Mouse (Mus musculus) lung, adult 2 months (tissue): ENCODE results near the gene Spx. TPM values are rescaled to one million over a fixed set of nuclear protein-coding genes. Genes with fewer than 3 reads are reported as not detected.

Source experiments
- DNase-seq: peaks from one replicate; pipeline ENCODE4 v3.0.0; 2022
- H3K4me1 ChIP-seq: fragments of 200-500 bp; 2 replicates; pipeline ENCODE4 v1.6.1; 2011; ENCODE audit warnings: low read length; ENCODE audit not compliant: control insufficient read depth, insufficient read depth
- H3K4me3 ChIP-seq: fragments of 200-500 bp; replicated peaks from 2 replicates; pipeline ENCODE3; 2011; ENCODE audit warnings: low read depth, mild to moderate bottlenecking, control low read depth, low read length; ENCODE audit errors: extremely low read depth
- CTCF ChIP-seq: fragments of 200-500 bp; IDR thresholded peaks from 2 replicates; pipeline ENCODE4 v1.5.1; 2011; ENCODE audit warnings: mild to moderate bottlenecking, low read length, control low read depth; ENCODE audit not compliant: insufficient read depth
- POLR2A ChIP-seq: fragments of 200-500 bp; IDR thresholded peaks from 2 replicates; pipeline ENCODE4 v1.6.1; 2011; ENCODE audit warnings: low read depth, mild to moderate bottlenecking, control low read depth, low read length, borderline replicate concordance; ENCODE audit errors: extremely low read depth
- WGBS: fragments of 180-500 bp; shearing (Covaris S2); methylation state at CpG from one replicate; pipeline ENCODE4 v1.1.7; 2018; 5-methylcytosine and 5-hydroxymethylcytosine counted together
- polyA plus RNA-seq: library from polyadenylated mRNA; depleted of rRNA; stranded (reverse); fragments of >200 nt; gene quantifications from 2 replicates; pipeline ENCODE4 v1.2.3, GENCODE M21; 2012

The Spx gene
- polyA plus RNA-seq, 1 experiment, result 0.92 TPM

DNA sequence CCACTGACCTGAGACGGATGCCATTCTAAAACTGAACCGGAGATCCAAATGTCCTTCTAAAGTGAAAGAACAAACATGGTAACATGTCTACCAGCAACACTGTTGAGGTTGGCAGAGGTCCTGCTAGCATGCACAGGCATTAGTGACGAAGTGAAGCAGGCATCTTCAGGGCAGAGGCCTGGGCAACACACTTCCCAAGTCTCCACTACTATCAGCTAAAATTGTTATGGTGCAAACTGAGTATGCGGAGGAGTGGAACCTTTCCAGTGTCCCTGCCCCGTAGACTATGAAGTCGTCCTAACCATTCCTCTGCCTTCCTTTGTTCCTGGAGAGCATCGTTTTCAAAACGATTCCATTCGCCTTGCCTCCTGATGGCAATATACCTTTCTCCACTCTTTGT, 28.7 kb upstream of the Spx start:
- H3K4me1 ChIP-seq, result 0 out of 2 replicates have a peak, but pooled peaks cover 5% of the 10 kb centered on the region
- TF ChIP-seq CTCF, result no peak
- no peak for TF ChIP-seq POLR2A
- no peak for DNase-seq
- no peak overlapping the region for H3K4me3 ChIP-seq
- WGBS, result 86% methylated on average over 9 of the region's 9 CpGs

- TF ChIP-seq CTCF (no peak), POLR2A (no peak)
- WGBS, result 1% methylated on average over 31 of the region's 31 CpGs
- Histone ChIP-seq H3K4me1 (0 out of 2 replicates have a peak, but pooled peaks cover 5% of the 10 kb centered on the region), H3K4me3 (peak overlapping the region; percentile 71)
- no peak for DNase-seq
Measured at GRCm38 (mm10) chr6:142386285-142387010, 26.8 kb upstream of the Spx start.

DNA sequence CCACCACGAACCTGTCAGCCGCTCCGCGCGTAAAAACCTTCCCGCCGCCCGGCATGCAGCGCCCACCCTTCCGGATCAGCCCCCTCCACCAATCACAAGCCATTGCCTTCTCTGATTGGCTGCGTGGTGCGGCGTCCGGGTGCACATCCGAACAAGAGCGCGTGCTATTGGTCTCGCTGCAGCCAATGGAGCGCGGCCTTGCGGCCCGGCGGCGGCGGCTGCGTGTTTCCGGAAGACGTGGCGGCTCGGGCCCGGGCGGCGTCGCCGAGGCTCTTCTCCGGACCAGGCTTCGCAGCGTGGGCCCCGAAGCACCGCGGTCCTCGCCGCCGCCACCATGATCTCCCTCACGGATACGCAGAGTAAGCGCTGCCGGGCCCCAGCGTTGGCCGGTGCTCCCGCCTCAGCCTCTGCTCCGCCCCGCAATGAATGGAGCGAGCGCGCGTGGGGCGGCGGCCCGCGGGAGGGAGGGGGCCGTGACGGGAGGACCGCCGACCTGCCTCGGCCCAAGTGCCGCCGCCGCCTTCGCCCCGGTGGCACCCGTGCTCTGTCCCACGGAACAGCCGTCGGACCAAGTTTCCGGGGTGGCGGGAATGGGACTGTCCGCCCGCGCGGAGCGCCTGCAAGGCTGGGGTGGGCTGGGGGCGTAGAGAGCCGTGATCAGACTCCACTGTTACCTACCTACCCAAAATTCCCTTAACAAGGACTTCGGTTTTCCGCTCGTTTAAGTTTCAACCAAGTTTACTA, 26.1 kb upstream of the Spx start, which contains the start of the genes Recql and Golt1b:
Gene Recql, minus strand, starts transcription at position 77 of the 744 bp plus-strand sequence.
Gene Golt1b, plus strand, starts transcription at position 211 of the 744 bp plus-strand sequence.
- WGBS, result 1% methylated on average over 85 of the region's 87 CpGs
- no peak for TF ChIP-seq CTCF
- 0 out of 2 replicates have a peak, but pooled peaks have one; percentile 21 for TF ChIP-seq POLR2A
- peak; percentile 99 for DNase-seq
- peak within 1 kb of the TSS; percentile 81 for H3K4me3 ChIP-seq
- H3K4me1 ChIP-seq, result 0 out of 2 replicates have a peak, but pooled peaks cover 5% of the 10 kb centered on the region

DNA sequence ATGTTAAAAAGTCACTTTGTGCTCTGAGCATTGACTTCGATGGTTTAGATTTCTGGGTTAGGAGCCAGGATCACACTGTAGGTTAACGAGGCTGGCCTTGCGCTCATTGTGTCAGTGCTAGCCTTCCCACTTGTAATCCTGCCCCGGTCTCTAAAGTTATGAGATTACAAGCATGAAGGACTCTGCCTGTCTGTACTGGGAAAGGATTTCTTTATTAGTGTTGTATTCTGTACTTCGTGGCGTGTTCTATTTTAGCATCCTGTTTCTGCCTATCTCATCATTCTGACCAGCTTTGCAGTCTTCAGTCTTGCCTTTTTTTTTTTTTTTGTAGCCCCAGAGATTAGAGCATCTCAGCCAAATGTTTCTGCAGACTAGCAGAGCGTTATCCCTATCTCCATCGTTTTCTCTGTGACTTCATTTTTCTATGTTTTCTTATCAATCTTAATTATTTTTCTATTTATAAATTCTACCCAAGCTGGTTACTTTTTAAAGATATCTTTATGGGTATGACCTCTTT, 25.4 kb upstream of the Spx start:
- WGBS, result 9% methylated on average over 8 of the region's 8 CpGs
- TF ChIP-seq CTCF, result no peak
- no peak for TF ChIP-seq POLR2A
- H3K4me1 ChIP-seq, result 0 out of 2 replicates have a peak, but pooled peaks cover 5% of the 10 kb centered on the region
- no peak for DNase-seq
- H3K4me3 ChIP-seq, result peak overlapping the region; percentile 81

DNA sequence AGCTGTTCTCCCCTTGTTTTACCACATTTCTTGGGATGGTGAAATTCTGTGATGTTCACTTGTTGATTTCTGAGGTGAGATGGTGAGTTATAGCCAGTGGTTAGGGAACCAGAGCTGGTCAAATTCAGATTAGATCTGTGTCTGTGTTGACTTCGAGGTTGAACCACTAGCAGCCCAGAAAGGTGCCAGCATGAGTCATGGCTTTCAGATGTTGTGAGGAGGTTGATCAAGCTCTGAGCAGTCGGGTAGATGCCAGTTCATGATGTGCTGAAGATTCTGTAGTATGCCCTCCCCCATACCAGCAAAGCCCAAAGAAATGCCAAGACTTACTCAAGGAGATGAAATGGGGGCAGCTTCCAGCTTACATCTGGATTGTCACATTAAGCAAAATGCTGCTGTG, 24.1 kb upstream of the Spx start:
- H3K4me3 ChIP-seq, result no peak overlapping the region
- H3K4me1 ChIP-seq, result 0 out of 2 replicates have a peak, but pooled peaks cover 5% of the 10 kb centered on the region
- whole genome bisulfite sequencing, result 53% methylated on average over 2 of the region's 2 CpGs
- TF ChIP-seq POLR2A (no peak), CTCF (no peak)
- no peak for DNase-seq

GRCm38 (mm10) chr6:142392312-142392711, 20.9 kb upstream of the Spx start:
- WGBS, result 81% methylated on average over 5 of the region's 5 CpGs
- TF ChIP-seq POLR2A, result no peak
- no peak for TF ChIP-seq CTCF
- Histone ChIP-seq H3K4me1 (0 out of 2 replicates have a peak, but pooled peaks cover 5% of the 10 kb centered on the region), H3K4me3 (no peak overlapping the region)
- no peak for DNase-seq

DNA sequence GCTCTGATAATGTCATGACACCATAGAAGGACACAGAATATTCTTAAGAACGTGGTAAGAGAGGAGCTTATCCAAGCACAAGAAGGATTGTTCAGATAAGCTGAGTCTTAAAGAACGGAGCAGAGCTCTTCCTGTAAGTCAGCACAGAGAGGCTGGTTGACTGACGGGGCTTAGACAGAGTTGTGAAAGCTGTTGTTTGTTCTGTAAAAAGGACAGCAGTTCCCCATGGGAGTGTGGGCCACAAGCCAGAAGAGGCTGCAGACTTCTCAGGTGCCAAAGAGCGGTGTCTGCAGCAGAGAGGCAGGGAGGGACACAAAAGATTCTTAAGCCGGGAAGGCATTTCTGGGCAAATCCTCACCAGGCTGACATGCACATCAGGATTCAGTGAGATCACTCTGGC, 18.6 kb upstream of the Spx start:
- DNase-seq, result no peak

GRCm38 (mm10) chr6:142395756-142396155, 17.5 kb upstream of the Spx start:
- 84% methylated on average over 6 of the region's 6 CpGs for WGBS
- H3K4me3 ChIP-seq, result no peak overlapping the region
- no peaks in the 10 kb centered on the region for H3K4me1 ChIP-seq
- TF ChIP-seq POLR2A (no peak), CTCF (no peak)
- DNase-seq, result no peak

More for the DNA sequence above, 18.6 kb upstream of the Spx start:
- WGBS, result 77% methylated on average over 5 of the region's 5 CpGs
- Histone ChIP-seq H3K4me1 (no peaks in the 10 kb centered on the region), H3K4me3 (no peak overlapping the region)
- TF ChIP-seq POLR2A, result no peak
- TF ChIP-seq CTCF, result no peak

DNA sequence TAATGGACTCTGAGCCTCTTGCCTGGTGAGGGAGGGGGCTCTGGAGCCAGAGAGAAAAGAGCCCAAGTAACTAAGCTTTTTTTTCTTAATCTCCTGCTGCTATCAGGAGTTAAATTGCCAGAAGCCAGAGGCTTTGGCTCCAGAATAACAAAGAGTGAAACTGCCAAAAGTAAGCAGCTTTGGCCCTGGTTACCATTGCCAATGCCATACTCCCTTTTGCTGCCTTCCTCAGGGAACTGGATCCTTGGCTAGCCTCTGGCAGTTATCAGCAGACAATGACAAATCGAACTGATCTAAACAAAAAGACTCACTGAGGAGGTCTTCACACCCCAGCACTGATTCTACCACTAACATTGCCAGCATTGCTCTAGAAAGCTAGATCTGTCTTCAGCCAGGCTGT, 2.1 kb upstream of the Spx start:
- no peak for DNase-seq
- Histone ChIP-seq H3K4me1 (no peaks in the 10 kb centered on the region), H3K4me3 (no peak overlapping the region)
- 22% methylated on average over 1 of the region's 1 CpGs for WGBS
- TF ChIP-seq POLR2A, result no peak
- TF ChIP-seq CTCF, result no peak
